Mouse (Mus musculus) thymus, adult 2 months (tissue): ENCODE results near the gene Egln1.

Experiments
- CTCF ChIP-seq: fragments of 200-500 bp; IDR thresholded peaks from 2 replicates; pipeline ENCODE4 v1.5.1; 2012; ENCODE audit warnings: mild to moderate bottlenecking, control low read depth, low read length, moderate library complexity, borderline replicate concordance; ENCODE audit not compliant: control insufficient read depth, poor library complexity, insufficient read depth; ENCODE audit errors: extremely low read depth
- POLR2A ChIP-seq: fragments of 200-500 bp; IDR thresholded peaks from 2 replicates; pipeline ENCODE4 v1.6.1; 2012; ENCODE audit warnings: mild to moderate bottlenecking, low read length, control low read depth, moderate library complexity; ENCODE audit not compliant: control insufficient read depth, poor library complexity, insufficient read depth; ENCODE audit errors: extremely low read depth

DNA sequence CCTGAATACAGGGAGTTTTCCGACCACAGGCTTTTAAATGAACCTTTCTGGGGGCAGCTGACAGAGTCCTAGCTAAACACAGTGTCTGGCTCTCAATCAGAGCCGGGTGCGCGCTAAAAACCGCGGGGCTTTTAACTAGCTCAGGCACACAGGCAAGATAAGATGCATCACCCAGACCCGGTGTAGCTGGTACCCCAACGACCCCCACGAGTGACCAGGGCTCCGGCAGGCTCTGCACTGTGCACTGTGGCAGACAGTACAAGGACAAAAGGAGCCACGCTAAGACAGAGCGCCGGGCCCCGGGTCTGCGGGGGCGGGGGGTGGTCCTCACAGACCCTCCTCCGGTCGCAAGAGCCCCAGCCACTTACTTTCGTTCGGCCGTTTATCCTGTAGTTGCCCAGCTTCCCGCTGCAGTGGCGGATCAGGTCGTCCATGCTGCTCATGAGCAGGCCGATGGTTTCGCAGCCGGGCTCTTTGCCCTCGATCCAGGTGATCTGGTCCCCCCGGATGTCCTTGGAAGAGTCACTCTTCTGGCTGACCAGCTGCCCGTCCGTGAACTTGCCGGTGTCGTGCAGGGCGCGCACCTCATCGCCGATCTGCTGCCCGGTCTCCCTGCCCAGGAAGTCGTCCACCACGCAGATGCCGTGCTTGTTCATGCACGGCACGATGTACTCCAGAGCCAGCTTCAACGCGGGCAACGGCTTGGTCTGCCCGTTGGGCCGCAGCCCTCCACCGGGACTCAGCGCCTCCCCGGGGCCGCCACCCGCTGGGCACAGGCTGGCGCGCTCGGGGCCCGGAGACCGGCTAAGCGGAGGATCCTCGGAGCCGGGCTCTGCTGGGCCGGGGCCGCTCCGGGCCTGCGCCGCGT lies 1.0 kb downstream of the Egln1 start:
- TF ChIP-seq CTCF (no peak), POLR2A (no peak)
